Mouse (Mus musculus): ENCODE measurements at regions not wholly inside any gene's neighbourhood (a gene's known extent, or its start where the extent isn't known, plus 50 kb on each side); places are given as distances from the start of the nearest gene placed in this dataset.
A peak's percentile ranks its signal among the peaks of the same experiment; 100 is the strongest.
"Not testable (repeated sequence)": the region's sequence is repeated elsewhere in the genome, so short reads cannot be mapped to it uniquely, and the experiment has no call there.

GRCm38 (mm10) chr14:16074089-16074488 lies 175.0 kb upstream of the Ngly1 start:
- no peak for DNase-seq (ENCODE audit: low spot score in 2 of 2)

- no peak for DNase-seq (ENCODE audit: low spot score in 2 of 2)
Measured at GRCm38 (mm10) chr14:16079096-16079495, 170.0 kb upstream of the Ngly1 start.

- DNase-seq (ENCODE audit: low spot score in 2 of 2): not testable (repeated sequence)
Measured at GRCm38 (mm10) chr14:16087231-16087630, 161.8 kb upstream of the Ngly1 start.

- DNase-seq (ENCODE audit: low spot score in 2 of 2): no peak
Measured at GRCm38 (mm10) chr14:16092391-16093132, 156.5 kb upstream of the Ngly1 start.

GRCm38 (mm10) chr14:16093133-16093505 lies 156.0 kb upstream of the Ngly1 start:
- no peak for DNase-seq (ENCODE audit: low spot score in 2 of 2)

GRCm38 (mm10) chr14:16109414-16109813 lies 139.7 kb upstream of the Ngly1 start:
- no peak for DNase-seq (ENCODE audit: low spot score in 2 of 2)

GRCm38 (mm10) chr14:16132672-16133071 lies 116.4 kb upstream of the Ngly1 start:
- no peak for DNase-seq (ENCODE audit: low spot score in 2 of 2)

GRCm38 (mm10) chr14:16133410-16133809 lies 115.7 kb upstream of the Ngly1 start:
- no peak for DNase-seq (ENCODE audit: low spot score in 2 of 2)

- peak in 1 of 2 experiments; percentile 4 for DNase-seq (ENCODE audit: low spot score in 2 of 2)
Measured at GRCm38 (mm10) chr14:16136187-16136586, 112.9 kb upstream of the Ngly1 start.

- DNase-seq (ENCODE audit: low spot score in 2 of 2): no peak
Measured at GRCm38 (mm10) chr14:16144299-16144698, 104.8 kb upstream of the Ngly1 start.

- no peak for DNase-seq (ENCODE audit: low spot score in 2 of 2)
Measured at GRCm38 (mm10) chr14:16146811-16147210, 102.3 kb upstream of the Ngly1 start.

GRCm38 (mm10) chr14:16151815-16152214 lies 97.3 kb upstream of the Ngly1 start:
- DNase-seq (ENCODE audit: low spot score in 2 of 2): no peak

GRCm38 (mm10) chr14:16152702-16153101 lies 96.4 kb upstream of the Ngly1 start:
- peak in 1 of 2 experiments; percentile 1 for DNase-seq (ENCODE audit: low spot score in 2 of 2)

GRCm38 (mm10) chr14:16155106-16155505 lies 94.0 kb upstream of the Ngly1 start:
- no peak for DNase-seq (ENCODE audit: low spot score in 2 of 2)

- no peak for DNase-seq (ENCODE audit: low spot score in 2 of 2)
Measured at GRCm38 (mm10) chr14:16170226-16170625, 78.9 kb upstream of the Ngly1 start.

- no peak for DNase-seq (ENCODE audit: low spot score in 2 of 2)
Measured at GRCm38 (mm10) chr14:16172261-16172660, 76.8 kb upstream of the Ngly1 start.

- no peak for DNase-seq (ENCODE audit: low spot score in 2 of 2)
Measured at GRCm38 (mm10) chr14:16173292-16173691, 75.8 kb upstream of the Ngly1 start.

GRCm38 (mm10) chr14:16178227-16178626 lies 70.9 kb upstream of the Ngly1 start:
- DNase-seq (ENCODE audit: low spot score in 2 of 2): peak in 1 of 2 experiments; percentile 30

- no peak for DNase-seq (ENCODE audit: low spot score in 2 of 2)
Measured at GRCm38 (mm10) chr14:16181822-16182221, 67.3 kb upstream of the Ngly1 start.

- DNase-seq (ENCODE audit: low spot score in 2 of 2): no peak
Measured at GRCm38 (mm10) chr14:16185246-16185645, 63.8 kb upstream of the Ngly1 start.
